Mouse (Mus musculus) adrenal gland, postnatal 4 days (tissue): Measurements from ENCODE around the gene Arvcf. TPM values are rescaled to one million over a fixed set of nuclear protein-coding genes. Genes with fewer than 3 reads are reported as not detected.

ENCODE experiments used
- DNase-seq, 2 experiments: peaks; one replicate each; pipeline ENCODE4 v3.0.0; 2021 to 2022; ENCODE audit warnings: low spot score in 2 of 2, mixed read lengths in 2 of 2
- total RNA-seq, 2 experiments: library from RNA; stranded (reverse); gene quantifications; 2 replicates each; pipeline ENCODE4 v1.2.3; 2021

Arvcf gene
- total RNA-seq, 2 experiments from 2014 or later, result 56.9 to 59.4 TPM

- no peak for DNase-seq
Measured at GRCm38 (mm10) chr16:18353106-18353505, 5.1 kb downstream of the Arvcf start.

GRCm38 (mm10) chr16:18356961-18357360 is 9.0 kb downstream of the Arvcf start:
- DNase-seq, result no peak

DNA sequence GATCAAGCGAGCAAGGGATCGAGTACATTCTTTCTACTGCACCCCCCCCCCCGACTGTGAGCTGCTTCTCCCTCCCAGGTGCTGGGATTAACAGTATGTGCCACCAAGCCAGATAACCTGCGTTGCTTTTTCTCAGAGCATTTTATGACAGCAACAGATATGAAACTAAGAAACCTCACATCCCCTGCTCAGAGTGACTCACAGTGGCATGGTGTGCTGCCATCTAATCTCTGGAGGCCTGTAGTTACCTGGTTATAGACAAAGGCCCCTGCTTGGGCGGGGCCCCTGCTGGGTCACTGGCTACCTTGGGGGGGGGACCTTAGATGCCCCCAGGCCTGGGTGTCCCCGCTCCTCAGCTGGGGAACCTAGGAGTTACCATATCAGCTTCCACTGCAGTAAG is 10.0 kb downstream of the Arvcf start:
- no peak for DNase-seq

GRCm38 (mm10) chr16:18360151-18360805 is 12.3 kb downstream of the Arvcf start:
- DNase-seq, result no peak

DNA sequence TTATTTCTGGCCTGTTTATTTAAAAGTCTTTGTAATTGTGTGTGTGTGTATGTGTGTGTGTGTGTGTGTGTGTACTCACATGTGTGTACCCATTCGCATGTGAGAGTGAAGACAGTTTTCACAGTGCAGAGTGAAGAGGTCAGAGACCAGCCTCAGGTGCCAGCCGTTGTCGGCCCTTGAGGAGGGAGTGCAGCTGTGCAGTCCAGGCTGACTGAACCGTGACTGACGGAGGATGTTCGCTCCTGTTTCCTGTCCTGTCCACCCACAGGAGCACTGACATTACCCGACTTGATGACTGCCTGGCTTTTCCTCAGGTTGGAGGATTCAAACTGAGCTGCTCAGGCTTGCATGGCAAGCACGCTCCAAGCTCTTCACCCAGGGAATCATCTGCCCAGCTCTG is 15.0 kb downstream of the Arvcf start:
- no peak for DNase-seq

DNA sequence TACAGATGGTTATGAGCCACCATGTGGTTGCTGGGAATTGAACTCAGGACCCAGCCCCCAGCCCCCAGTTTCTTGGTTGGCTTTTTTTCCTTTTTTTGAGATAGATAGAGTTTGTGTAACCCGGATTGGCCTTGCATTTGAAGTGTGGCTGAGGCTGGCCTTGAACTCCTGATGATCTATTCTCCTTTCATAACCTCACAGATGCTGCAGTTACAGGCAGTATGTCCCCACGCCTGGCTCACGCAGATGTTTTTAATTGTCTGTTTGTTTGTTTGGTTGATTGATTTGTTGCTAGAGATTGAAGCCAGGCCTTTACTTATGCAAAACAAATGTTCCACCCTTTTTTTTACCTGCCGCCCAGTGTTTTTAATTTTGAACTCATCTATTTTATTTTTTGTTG is 18.9 kb downstream of the Arvcf start:
- DNase-seq, result no peak

GRCm38 (mm10) chr16:18370197-18370596 is 22.2 kb downstream of the Arvcf start:
- no peak for DNase-seq

DNA sequence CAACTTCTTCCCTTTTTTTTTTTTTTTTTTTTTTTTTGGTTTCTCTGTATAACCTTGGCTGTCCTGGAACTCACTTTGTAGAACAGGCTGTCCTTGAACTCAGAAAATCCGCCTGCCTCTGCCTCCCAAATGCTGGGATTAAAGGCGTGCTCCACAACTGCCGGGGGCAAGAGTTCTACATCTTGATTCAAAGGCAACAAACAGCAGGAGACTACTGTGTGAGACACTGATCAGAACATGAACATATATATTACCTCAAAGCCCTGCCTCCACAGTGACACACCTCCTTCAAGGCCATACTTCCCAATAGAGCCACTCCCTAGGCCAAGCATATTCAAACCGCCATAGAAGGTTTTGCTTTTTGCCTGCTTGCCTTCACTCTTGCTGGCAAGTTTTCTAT is 25.6 kb downstream of the Arvcf start:
- no peak for DNase-seq

GRCm38 (mm10) chr16:18376297-18376954 is 28.4 kb downstream of the Arvcf start:
- DNase-seq, result no peak

DNA sequence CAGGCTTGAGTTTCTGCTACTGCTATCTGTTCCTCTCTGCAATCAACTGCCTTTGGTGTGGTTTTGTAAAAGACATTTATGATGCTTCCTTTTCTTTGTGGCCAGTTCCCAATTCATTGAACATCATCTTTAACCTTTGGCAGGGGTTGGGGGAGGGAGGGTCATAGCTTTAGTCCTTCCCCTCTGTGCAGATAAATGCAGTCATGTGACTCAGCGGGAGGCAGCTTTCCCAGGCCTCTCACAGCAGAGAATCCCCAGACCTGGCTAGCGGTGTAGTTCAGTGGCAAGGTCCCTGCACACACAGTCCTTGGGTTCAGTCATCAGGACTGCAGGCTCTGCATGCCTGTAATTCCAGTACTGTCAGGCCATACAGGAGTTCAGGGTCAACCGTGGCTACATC is 29.2 kb downstream of the Arvcf start:
- DNase-seq, result no peak

DNA sequence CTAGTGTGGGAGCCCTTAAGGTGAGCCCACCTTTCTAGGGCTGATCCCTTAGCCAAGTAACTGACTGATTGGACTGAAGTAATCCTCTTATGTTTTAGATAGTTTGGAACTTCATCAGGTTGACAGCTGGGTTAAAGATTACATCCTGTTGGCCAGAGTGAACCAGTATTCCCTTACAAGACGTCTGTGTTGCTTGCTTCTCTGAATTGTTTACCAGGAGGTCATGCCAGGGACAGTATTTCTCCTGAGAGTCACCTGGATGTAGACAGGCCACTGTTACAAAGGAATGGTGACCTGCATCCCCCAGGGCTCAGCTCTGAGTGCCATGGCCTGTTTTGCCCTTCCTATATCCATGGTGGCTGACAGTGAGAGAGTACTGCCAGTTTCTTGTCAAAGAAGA is 30.5 kb downstream of the Arvcf start:
- DNase-seq, result no peak

- no peak for DNase-seq
Measured at GRCm38 (mm10) chr16:18379338-18380001, 31.5 kb downstream of the Arvcf start.

DNA sequence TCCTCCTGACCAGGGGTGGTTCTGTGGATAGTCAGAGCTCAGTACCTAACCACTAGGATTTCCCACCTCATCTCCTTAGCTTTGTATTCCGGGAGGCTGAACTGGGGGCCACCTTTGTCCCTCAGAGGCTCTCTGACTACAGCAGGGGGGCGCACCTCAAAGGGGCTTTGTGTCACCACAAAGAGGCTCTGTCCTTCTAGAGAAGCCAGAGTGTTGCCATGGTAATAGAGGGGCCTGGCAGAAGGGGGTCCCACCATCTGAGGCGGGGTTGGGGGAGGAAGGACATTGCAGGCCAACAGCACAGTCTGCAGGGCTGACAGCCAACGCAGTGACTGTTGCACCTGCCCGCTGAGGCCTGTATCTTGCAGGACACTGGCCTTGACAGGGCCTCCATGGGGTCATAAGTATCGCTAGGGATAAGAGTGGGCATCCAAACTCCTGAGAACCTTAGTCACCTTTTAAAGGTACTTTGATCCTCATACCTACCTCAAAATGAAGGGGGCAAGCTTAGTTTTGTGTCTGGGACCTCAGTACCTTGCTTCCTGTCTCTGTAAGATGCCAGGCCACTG is 32.6 kb downstream of the Arvcf start:
- DNase-seq, result no peak

DNA sequence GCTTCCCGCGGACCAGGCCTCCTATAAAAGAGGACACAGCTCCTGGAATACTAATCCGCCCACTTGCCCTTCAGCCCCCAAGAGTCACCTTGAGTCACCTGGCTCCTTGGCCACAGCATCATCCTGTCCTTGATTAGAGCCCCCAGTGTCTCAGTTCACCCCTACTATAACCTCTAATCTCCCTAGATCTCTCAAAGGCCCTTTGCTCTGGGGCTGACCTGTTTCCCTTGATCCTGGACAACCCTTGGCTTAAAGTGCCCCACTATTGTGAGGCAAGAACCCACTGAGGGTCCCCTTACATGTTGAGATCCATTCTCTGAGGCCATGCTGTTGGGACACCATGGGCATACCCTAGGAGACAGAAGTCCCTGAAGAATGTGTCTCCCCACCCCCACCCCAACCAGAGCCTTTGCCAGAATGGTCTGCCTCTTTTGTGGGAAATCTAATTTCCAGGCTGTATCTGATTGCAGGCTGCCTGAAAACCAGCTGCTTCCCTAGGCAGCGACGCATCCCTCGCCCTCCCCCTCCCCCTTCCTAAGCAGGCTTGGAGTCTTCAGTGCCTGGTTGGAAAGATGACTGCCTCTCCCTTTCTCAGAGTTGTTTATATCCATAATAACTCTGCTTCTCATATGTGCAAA is 33.8 kb downstream of the Arvcf start:
- no peak for DNase-seq

DNA sequence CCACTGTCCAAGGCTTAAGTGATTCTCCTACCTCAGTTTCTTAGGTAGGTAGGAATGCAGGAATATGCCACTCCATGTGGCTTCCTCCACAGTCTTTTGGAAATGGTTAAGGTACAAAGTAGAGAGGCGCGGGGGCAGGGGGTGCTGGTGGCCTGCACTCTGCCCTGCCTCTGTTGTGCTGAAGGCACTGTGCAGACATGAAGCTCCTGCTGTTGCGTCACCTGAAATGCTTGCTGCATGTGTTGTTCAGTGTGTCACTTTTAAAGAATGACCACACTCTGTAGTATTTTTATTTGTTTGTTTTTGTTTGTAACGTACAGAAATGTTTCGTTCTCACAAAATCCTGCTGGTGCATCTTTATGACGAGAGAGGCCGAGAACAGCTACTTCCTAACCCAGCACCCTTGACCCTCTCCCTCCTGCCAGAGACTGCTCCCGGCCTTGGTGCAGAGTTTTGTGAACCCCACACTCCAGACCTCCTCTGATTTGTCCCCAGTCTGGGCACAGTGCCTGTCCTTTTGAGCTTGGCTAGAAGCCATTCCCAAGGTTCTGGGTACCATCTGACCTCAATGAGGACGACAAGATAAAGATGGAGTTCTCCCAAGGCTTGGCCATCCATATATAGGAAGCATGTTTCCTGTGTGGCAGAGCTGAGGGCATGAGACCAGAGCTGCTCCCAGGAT is 35.2 kb downstream of the Arvcf start:
- no peak for DNase-seq

- DNase-seq, result no peak
Measured at GRCm38 (mm10) chr16:18383756-18384155, 35.8 kb downstream of the Arvcf start.

- no peak for DNase-seq
Measured at GRCm38 (mm10) chr16:18384211-18384610, 36.2 kb downstream of the Arvcf start.

DNA sequence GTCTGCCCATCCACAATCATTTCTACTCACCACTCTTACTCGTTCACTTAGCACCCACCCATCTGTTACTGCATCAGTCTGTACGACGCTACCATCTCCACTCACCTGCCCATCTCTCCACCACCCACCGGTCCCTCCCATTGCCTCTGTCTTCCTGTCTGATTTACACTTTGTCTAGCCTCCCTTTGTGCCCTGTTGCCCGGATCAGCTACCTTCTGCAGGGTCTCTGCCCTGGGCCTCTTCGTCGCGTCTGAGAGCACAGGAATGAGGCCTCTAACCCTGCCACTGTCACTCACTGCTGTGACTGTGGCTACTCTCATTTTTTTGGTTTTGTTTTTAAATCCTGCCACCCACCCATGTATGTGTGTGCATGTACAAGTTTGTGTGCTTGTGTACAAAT is 36.7 kb downstream of the Arvcf start:
- DNase-seq, result no peak

GRCm38 (mm10) chr16:18385411-18385810 is 37.4 kb downstream of the Arvcf start:
- no peak for DNase-seq

- DNase-seq, result no peak
Measured at GRCm38 (mm10) chr16:18386451-18386850, 38.5 kb downstream of the Arvcf start.

DNA sequence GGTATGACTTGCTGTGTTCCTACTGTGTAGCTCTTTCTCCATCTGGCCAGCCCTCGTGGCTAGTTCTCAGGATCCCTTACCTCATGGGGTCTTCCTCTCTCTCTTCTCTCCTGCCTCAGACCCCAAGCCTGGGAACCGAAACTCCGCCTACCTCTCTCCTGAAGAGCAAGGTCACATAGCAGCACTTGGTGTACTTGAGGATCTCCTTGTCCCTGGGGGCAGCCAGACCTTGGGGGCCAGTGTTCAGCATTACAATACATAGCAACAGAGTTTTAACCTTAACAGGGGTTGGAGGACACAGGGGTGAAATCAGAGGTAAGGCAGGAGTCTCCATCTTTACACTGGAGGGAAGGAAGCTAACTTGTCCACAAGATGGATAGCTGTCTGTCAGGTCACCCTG is 39.0 kb downstream of the Arvcf start:
- DNase-seq, result no peak
